Mouse (Mus musculus) testis, adult 2 months (tissue): ENCODE results near the gene Tbx2.

Source experiments
- CTCF ChIP-seq: fragments of 200-500 bp; IDR thresholded peaks from 2 replicates; pipeline ENCODE4 v1.5.1; 2012; ENCODE audit warnings: low read depth, mild to moderate bottlenecking, inconsistent platforms, low read length, moderate library complexity; ENCODE audit not compliant: control insufficient read depth, insufficient read depth, insufficient replicate concordance
- POLR2A ChIP-seq: fragments of 200-500 bp; IDR thresholded peaks from 2 replicates; pipeline ENCODE4 v1.6.1; 2012; ENCODE audit warnings: low read depth, mild to moderate bottlenecking, inconsistent platforms, low read length, moderate library complexity; ENCODE audit not compliant: control insufficient read depth

DNA sequence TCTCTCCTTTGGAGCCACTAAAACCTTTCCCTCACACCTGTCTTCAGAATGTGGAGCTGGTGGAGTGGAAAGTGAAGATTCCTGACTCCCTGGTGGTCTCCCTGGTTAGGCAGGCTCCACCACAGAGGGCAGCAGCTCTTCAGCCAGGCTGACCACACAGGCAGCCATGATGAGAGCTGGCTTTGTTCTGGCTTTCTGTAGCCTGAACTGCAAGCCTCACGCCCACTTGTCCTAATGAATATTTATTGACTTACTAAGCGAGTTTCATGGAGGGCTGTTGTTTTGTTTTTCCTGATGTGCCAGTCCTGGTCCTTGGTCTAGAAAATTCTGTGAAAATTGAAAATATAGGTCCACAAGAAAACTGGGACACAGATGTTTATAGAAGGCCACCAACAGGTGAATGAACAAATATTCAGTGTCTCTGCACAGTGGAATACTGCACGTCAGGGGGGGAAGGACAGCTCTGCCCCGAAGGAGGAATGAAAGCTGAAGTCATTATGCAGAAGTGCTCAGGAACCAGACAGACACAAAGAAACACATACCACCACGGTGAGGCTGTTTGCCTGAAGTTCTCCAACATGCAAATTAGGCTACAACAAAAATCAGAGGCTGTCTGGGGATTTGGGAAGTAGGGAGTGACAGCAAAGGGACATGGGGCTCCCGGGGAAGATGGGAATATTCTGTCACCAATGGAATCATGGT, 25.8 kb downstream of the Tbx2 start:
- TF ChIP-seq POLR2A, result no peak
- no peak for TF ChIP-seq CTCF
